Mouse (Mus musculus) liver, embryonic 14.5 days (tissue): ENCODE results near the gene Mkks.

Experiments used
- CTCF ChIP-seq: IDR thresholded peaks from 2 replicates; pipeline ENCODE4 v1.5.1; 2016; ENCODE audit warnings: antibody characterized with exemption, low read depth, control low read depth
- EP300 ChIP-seq: IDR thresholded peaks from 2 replicates; pipeline ENCODE4 v1.6.1; 2016; ENCODE audit warnings: antibody characterized with exemption, low read depth

DNA sequence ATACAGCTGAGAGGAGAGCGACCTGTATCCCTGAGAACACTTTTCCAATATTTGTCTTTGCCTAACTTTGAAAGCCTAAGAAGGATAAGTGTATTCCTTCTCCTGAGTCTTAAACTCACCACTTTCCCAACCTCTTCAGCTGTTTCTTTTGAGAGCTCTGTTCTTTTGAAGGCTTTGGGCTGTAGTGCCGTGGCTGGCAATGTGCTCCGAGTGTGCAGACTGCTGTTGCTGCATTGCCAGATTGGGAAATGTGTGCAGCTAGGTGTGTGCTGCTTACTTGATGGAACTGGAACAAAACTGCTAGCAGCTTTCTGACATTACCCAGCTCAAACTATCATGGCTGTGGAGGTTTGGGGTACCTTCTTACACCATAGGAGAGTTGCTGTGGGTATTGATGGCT lies 21.8 kb upstream of the Mkks start:
- no peak for TF ChIP-seq CTCF
- TF ChIP-seq EP300: no peak
